Mouse (Mus musculus) ES-Bruce4 (cell line): ENCODE measurements at regions not wholly inside any gene's neighbourhood (a gene's known extent, or its start where the extent isn't known, plus 50 kb on each side); places are given as distances from the start of the nearest gene placed in this dataset.

Experiments used
- CTCF ChIP-seq: IDR thresholded peaks from one replicate; pipeline ENCODE4 v1.8.1; 2011; ENCODE audit warnings: low read depth, low read length
- EP300 ChIP-seq: IDR thresholded peaks from 2 replicates; pipeline ENCODE4 v1.6.1; 2011; ENCODE audit warnings: low read depth, low read length; ENCODE audit not compliant: insufficient read depth
- POLR2A ChIP-seq: IDR thresholded peaks from one replicate; pipeline ENCODE4 v1.8.1; 2011; ENCODE audit warnings: low read length; ENCODE audit not compliant: insufficient read depth

DNA sequence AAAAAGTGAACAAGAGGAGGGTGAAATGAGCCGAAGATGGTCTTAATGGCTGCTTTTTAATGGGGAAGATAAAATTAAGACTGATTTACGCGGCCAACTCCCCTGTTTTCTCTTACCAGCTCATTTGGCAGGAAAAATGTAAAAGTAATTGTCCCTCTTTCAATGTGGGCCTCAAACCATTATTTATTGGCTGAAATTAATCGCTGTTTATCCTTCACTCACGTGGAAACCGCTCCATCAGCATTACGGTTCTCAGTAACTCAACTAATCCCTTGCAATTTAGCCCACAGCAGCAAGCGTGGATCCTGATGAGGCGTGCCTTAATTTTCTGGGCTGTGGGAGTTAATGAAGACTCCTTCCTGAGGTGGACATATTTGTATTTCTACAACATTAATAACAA, 58.1 kb upstream of the D1Pas1 start:
- TF ChIP-seq CTCF, result no peak
- TF ChIP-seq POLR2A, result no peak
- TF ChIP-seq EP300, result no peak
